Mouse (Mus musculus): ENCODE results near the gene Syn1.

The Syn1 gene

GRCm38 (mm10) chrX:20862105-20863065 is 58.4 kb downstream of the Syn1 start:
- DNase-seq (ENCODE audit: low spot score in 2 of 2) = peak; percentile 14 to 26

DNA sequence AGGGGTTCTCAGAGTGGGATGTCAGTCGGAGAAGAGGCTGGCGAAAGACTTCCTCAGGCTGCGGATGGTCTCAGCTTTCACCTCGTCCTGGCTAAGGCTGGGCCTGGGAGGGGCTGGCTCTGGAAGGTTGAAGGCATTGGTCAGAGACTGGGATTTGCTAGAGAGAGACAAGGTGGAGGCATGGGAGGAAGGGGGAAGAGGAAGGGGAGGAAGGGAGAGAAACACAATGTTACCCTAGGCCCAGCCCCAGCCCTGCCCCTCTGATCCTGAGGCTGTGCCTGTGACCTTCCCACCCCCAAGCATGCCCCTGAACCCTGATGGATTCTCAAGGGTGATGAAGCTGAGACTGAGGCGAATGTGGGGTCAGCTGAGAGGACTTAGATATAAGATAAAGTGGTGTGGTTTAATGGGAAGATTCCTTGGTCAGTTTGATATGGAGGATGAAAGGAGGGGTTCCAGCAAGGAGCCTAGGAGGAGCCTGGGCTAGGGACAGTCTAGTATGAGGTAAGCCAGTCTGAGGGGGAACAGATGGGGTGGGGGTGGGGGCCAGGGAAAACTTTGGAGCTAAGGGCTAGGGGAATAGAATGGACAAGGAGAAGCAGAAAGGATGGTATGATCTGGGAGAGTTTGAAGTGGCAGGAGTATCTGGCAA is 59.2 kb downstream of the Syn1 start:
- DNase-seq (ENCODE audit: low spot score in 2 of 2) = no peak

GRCm38 (mm10) chrX:20853794-20854193 is 67.0 kb downstream of the Syn1 start:
- no peak for DNase-seq (ENCODE audit: low spot score in 2 of 2)

DNA sequence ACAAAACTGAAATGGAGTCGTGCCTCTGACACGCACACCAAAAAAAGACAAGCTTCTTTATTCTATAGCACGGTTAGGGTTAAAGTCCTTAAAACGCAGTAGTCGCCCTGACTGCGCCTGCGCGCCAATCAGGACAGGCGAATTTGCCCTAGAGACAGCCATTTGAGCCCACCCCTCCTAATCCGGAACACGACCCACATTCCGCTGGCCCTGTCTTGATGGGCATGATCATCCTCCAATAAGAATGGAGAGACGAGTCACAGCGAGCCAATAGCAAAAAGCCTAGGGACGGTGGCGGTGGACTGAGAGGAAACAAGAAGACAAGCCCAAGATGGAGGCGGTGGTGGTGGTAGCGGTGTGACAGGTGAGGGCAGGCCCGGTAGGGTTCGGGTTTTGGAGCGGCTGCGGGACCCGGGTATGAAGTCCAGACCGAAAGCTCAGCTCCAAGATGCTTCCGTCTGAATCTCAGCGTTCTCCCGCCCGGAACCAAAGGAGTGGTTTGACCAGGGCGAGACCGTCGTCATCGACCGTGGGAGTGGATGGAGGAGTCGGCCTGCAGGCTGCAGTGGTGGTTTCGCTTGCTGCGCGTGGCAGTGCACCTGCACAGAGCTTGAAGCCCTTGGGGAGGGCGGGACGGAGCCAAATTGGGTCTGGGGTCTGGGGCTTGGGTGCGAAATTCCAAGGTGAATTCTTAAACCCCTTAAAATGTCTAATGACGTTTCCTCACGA is 72.4 kb downstream of the Syn1 start:
- peak; percentile 96 to 98 for DNase-seq (ENCODE audit: low spot score in 2 of 2)

DNA sequence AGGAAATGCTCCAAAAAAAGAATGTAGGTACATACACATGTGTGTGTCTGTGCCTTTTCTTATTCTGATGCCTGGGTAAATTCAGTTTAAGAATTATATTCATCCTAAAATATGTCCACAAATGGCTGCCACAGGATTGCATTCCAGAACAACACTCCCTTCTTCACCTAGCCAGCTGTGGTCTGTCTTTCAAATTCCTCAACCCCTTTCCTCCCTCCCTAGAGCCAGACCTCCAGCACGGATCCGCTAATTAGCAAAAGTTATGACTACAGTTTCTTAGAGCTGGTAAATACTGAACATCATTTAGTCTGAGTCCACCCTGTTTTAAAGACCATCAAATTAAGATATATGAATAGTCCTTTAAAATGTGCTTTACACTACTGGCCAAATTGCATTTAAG is 73.0 kb downstream of the Syn1 start:
- no peak for DNase-seq (ENCODE audit: low spot score in 2 of 2)

GRCm38 (mm10) chrX:20847232-20847631 is 73.6 kb downstream of the Syn1 start:
- DNase-seq (ENCODE audit: low spot score in 2 of 2) = no peak

GRCm38 (mm10) chrX:20828934-20829333 is 91.9 kb downstream of the Syn1 start:
- DNase-seq (ENCODE audit: low spot score in 2 of 2) = peak; percentile 56 to 58

DNA sequence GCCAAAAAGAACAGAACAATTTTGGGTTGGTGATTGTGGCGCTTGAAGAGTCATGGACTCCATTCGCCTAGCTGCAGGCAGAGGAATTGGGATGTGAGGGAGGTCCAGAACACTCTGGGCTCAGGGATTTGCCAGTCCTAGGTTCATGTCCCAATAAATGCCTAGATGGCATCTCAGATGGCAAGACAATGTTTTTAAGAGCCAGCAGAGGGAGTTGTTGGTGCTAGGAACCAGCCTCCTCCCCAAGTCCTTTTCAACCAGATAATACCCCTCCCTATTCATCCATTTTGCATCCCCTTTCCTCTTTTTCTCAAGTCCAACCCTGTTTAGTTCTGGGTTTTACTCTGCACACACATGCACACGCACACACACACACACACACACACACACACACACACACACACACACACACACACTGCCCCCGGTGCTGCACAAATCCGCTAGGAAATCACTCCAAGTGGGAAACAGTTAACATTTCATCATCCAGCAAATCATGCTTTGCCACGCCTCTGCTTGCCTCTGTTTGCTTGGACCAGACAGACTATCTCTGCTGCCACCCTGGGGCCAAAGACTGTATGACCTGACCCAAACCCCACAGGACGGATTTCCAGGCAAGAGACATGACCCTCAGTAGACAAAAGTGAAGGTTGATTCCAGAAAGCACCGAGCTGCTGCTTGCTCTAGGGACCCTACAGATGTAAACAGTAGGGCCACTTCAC is 100.9 kb downstream of the Syn1 start:
- DNase-seq (ENCODE audit: low spot score in 2 of 2) = peak; percentile 29 to 42

GRCm38 (mm10) chrX:20819204-20819628 is 101.6 kb downstream of the Syn1 start:
- DNase-seq (ENCODE audit: low spot score in 2 of 2) = peak; percentile 61 to 71

DNA sequence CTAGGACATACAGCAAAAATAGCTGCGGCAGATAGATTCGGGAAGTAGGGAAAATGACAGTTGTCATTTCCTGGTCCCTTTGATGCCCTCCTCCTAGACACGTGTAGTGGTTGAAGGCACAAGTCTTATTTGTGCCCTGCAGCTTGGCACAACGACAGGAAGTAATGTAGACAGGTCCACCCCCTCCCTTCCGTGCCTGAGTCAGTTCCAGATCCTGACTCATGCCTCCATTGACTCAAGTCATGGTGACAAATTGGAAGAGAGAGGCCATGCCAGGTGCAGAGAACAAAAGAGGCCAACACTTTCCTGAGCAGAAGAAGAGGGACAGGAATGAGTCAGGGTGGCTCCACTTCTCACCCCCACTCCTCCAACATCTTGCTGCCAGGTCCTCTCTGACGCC is 103.8 kb downstream of the Syn1 start:
- DNase-seq (ENCODE audit: low spot score in 2 of 2) = no peak

Measured in heart, adult 9 months (tissue).